Mouse (Mus musculus): Measurements from ENCODE around the gene Cldn4. TPM values are rescaled to one million over a fixed set of nuclear protein-coding genes. Genes with fewer than 3 reads are reported as not detected.
"Not testable (repeated sequence)": the region's sequence is repeated elsewhere in the genome, so short reads cannot be mapped to it uniquely, and the experiment has no call there.

Cldn4 gene
- polyA plus RNA-seq, 1 experiment from 2014 or later = not detected

GRCm38 (mm10) chr5:134973526-134973925 is 26.8 kb upstream of the Cldn4 start:
- Histone ChIP-seq H3K27ac (no peak overlapping the region), H3K79me2 (ENCODE audit: inconsistent target) (no peaks in the 10 kb centered on the region), H3K36me3 (ENCODE audit: inconsistent target) (no peaks in the 10 kb centered on the region), H3K4me3 (ENCODE audit: inconsistent target) (no peak overlapping the region)
- WGBS (ENCODE audit: missing documents) = 96% methylated on average over 7 of the region's 7 CpGs

- no peak overlapping the region for H3K27ac ChIP-seq
- no peak overlapping the region for H3K4me3 ChIP-seq (ENCODE audit: inconsistent target)
- no peaks in the 10 kb centered on the region for H3K36me3 ChIP-seq (ENCODE audit: inconsistent target)
- no peaks in the 10 kb centered on the region for H3K79me2 ChIP-seq (ENCODE audit: inconsistent target)
Measured at GRCm38 (mm10) chr5:134973081-134973480, 26.3 kb upstream of the Cldn4 start.

DNA sequence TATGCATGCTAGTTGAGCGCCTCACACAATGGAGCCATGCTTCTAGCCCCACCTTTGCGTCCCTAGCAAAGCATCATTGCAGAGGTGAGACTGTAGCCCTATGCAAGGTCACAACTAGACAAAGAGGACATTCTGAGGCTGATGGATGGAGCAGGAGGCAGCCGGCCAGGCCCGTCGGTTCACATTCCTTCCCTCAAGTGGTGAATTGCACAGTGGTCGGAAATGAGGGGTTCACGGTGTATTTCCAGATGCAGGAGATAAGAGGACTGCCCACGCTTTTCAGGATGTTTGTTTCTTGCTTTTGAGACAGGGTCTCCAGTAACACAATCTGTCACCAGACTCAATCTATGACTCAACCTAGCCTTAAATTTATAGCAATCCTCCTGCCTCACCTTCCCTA is 23.9 kb upstream of the Cldn4 start:
- Histone ChIP-seq H3K79me2 (ENCODE audit: inconsistent target) (no peaks in the 10 kb centered on the region), H3K27ac (no peak overlapping the region), H3K4me3 (ENCODE audit: inconsistent target) (no peak overlapping the region), H3K36me3 (ENCODE audit: inconsistent target) (no peaks in the 10 kb centered on the region)
- WGBS (ENCODE audit: missing documents) = 85% methylated on average over 8 of the region's 8 CpGs

- 85% methylated on average over 20 of the region's 20 CpGs for WGBS (ENCODE audit: missing documents)
- no peak overlapping the region for H3K27ac ChIP-seq
- H3K79me2 ChIP-seq (ENCODE audit: inconsistent target) = no peaks in the 10 kb centered on the region
- H3K4me3 ChIP-seq (ENCODE audit: inconsistent target) = no peak overlapping the region
- H3K36me3 ChIP-seq (ENCODE audit: inconsistent target) = no peaks in the 10 kb centered on the region
Measured at GRCm38 (mm10) chr5:134967164-134967944, 20.6 kb upstream of the Cldn4 start.

DNA sequence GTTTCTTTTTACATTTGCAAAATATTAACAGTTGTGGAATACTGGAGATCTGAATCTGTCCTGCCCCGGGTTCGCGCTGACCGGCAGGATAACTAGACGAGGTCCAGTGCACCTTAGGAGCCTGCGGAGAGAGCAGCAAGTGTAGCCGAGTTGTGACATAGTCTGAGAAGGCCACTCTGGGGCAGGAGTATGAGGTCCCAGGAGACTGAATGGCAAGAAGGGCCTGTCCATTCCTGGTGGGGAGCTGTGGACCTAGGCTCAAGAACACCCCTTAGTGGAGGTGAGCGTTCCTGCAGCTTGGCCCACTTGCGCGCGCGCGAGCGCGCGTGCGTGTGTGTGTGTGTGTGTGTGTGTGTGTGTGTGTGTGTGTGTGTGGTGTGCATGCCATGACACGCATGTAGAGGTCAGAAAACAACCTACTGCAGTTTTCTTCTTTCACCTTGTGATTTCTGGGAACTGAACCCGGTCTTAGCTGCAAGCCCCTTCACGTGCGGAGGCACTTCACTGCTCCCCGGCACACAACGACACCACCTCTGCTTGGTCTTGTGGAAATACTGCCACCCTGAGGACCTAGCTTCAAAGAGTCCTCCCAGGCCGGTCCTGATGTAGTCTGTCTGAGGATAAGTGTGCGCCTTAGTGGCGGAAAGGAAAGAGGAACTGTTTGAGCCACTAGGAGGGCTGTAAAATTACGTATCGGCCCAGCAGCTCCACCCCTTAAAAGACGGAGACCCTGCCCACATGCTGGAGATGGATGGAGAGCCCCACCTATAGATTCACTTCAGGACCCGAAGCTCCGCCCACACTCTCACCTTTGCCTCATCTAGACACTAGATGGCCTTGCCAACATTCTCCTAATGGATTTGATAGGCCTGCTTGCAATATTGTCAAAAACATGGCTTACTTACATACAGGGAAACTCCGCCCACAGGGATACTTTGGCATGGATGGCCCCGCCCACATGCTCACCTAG is 19.4 kb upstream of the Cldn4 start:
- no peaks in the 10 kb centered on the region for H3K36me3 ChIP-seq (ENCODE audit: inconsistent target)
- H3K27ac ChIP-seq = no peak overlapping the region
- H3K79me2 ChIP-seq (ENCODE audit: inconsistent target) = no peaks in the 10 kb centered on the region
- WGBS (ENCODE audit: missing documents) = 13% methylated on average over 32 of the region's 33 CpGs
- H3K4me3 ChIP-seq (ENCODE audit: inconsistent target) = no peak overlapping the region

GRCm38 (mm10) chr5:134965473-134965851 is 18.7 kb upstream of the Cldn4 start:
- H3K79me2 ChIP-seq (ENCODE audit: inconsistent target) = no peaks in the 10 kb centered on the region
- 10% methylated on average over 10 of the region's 10 CpGs for WGBS (ENCODE audit: missing documents)
- H3K36me3 ChIP-seq (ENCODE audit: inconsistent target) = no peaks in the 10 kb centered on the region
- H3K27ac ChIP-seq = no peak overlapping the region
- no peak overlapping the region for H3K4me3 ChIP-seq (ENCODE audit: inconsistent target)

DNA sequence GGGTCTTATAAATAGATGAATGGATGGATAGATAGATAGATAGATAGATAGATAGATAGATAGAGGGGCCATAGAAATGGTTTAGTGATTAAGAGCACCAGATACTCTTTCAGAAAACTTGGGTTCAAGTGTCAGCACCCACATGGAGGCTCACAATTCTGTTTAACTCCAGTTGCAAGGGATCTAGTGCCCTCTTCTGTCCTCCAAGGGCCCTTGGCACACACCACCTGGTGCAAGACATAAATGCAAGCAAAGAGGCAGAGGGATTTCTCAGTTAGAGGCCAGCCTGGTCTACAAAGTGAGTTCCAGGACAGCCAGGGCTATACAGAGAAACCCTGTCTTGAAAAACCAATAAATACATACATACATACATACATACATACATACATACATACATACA is 17.9 kb upstream of the Cldn4 start:
- not testable (repeated sequence) for H3K27ac ChIP-seq; H3K4me3 ChIP-seq (ENCODE audit: inconsistent target); H3K79me2 ChIP-seq (ENCODE audit: inconsistent target); H3K36me3 ChIP-seq (ENCODE audit: inconsistent target)

DNA sequence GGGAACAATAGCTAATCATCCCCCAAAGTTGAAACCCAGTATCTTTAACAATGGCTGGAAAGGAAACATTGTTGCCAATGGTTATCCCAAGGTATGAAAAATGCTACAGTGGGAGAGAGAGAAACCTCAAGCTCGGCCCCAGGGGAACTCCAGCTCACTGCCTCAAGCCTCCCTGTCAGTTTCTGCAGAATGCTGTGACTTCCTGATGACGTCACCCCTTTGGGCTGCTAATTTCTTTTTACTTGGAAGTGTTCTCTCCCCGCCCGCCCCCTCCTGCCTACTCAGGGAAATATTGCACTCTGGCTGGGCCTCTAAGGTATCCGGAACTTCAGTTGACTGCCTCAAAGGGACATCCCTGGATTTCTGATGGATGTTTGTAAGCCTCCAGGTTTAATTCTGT is 16.8 kb upstream of the Cldn4 start:
- Histone ChIP-seq H3K27ac (no peak overlapping the region), H3K4me3 (ENCODE audit: inconsistent target) (no peak overlapping the region), H3K79me2 (ENCODE audit: inconsistent target) (no peaks in the 10 kb centered on the region), H3K36me3 (ENCODE audit: inconsistent target) (no peaks in the 10 kb centered on the region)
- WGBS (ENCODE audit: missing documents) = 44% methylated on average over 5 of the region's 5 CpGs

DNA sequence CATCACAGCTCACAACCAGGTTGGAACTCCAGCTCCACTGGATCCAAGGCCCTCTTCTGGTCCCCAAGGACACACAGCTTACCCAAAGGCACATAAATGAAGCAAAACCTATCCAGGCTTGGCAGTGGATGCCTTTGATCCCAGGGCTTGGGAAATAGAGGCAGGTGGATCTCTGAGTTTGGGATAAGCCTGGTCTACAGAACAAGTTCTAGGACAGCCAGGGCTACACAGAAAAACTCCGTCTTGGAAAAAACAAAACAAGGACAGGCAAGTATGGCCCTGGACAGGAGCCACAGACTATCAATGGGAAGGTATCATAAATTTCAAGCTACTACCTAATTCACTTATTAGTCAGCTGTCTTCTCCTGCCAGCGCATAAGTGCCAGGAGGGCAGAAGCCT is 14.8 kb upstream of the Cldn4 start:
- Histone ChIP-seq H3K27ac (no peak overlapping the region), H3K36me3 (ENCODE audit: inconsistent target) (no peaks in the 10 kb centered on the region), H3K79me2 (ENCODE audit: inconsistent target) (no peaks in the 10 kb centered on the region), H3K4me3 (ENCODE audit: inconsistent target) (no peak overlapping the region)
- WGBS (ENCODE audit: missing documents) = 94% methylated on average over 2 of the region's 2 CpGs

GRCm38 (mm10) chr5:134960430-134960829 is 13.7 kb upstream of the Cldn4 start:
- Histone ChIP-seq H3K79me2 (ENCODE audit: inconsistent target) (no peaks in the 10 kb centered on the region), H3K27ac (no peak overlapping the region), H3K36me3 (ENCODE audit: inconsistent target) (no peaks in the 10 kb centered on the region), H3K4me3 (ENCODE audit: inconsistent target) (no peak overlapping the region)
- 72% methylated on average over 2 of the region's 2 CpGs for WGBS (ENCODE audit: missing documents)

- Histone ChIP-seq H3K79me2 (ENCODE audit: inconsistent target) (no peaks in the 10 kb centered on the region), H3K4me3 (ENCODE audit: inconsistent target) (no peak overlapping the region), H3K36me3 (ENCODE audit: inconsistent target) (no peaks in the 10 kb centered on the region), H3K27ac (peak overlapping the region; percentile 32)
- WGBS (ENCODE audit: missing documents) = 40% methylated on average over 7 of the region's 7 CpGs
Measured at GRCm38 (mm10) chr5:134959114-134959513, 12.4 kb upstream of the Cldn4 start.

GRCm38 (mm10) chr5:134955491-134955890 is 8.8 kb upstream of the Cldn4 start:
- Histone ChIP-seq H3K4me3 (ENCODE audit: inconsistent target) (no peak overlapping the region), H3K79me2 (ENCODE audit: inconsistent target) (no peaks in the 10 kb centered on the region), H3K27ac (no peak overlapping the region), H3K36me3 (ENCODE audit: inconsistent target) (no peaks in the 10 kb centered on the region)
- WGBS (ENCODE audit: missing documents) = 85% methylated on average over 5 of the region's 5 CpGs

GRCm38 (mm10) chr5:134951053-134951884 is 4.5 kb upstream of the Cldn4 start:
- Histone ChIP-seq H3K79me2 (ENCODE audit: inconsistent target) (no peaks in the 10 kb centered on the region), H3K4me3 (ENCODE audit: inconsistent target) (no peak overlapping the region), H3K36me3 (ENCODE audit: inconsistent target) (no peaks in the 10 kb centered on the region), H3K27ac (no peak overlapping the region)
- 9% methylated on average over 19 of the region's 19 CpGs for WGBS (ENCODE audit: missing documents)

DNA sequence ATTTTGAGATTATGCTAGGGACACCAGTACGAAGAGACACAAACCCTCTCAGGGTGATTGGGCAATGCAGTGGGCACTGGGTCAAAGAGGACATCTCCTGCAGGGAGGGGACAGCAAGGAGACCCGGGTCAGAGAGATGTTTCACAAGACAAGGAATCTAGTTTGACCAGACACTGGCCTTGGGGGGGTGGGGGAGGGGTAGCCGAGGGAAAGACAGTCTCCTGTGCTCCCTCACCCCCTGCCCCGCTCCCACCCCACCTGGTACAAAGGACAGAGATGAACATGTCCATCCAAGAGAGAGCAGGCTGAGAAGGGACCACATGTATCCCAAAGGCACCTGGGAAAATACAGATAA is 1.3 kb upstream of the Cldn4 start:
- Histone ChIP-seq H3K27ac (no peak overlapping the region), H3K36me3 (ENCODE audit: inconsistent target) (no peaks in the 10 kb centered on the region)
- 57% methylated on average over 4 of the region's 4 CpGs for WGBS (ENCODE audit: missing documents)

More for the DNA sequence above, 1.3 kb upstream of the Cldn4 start:
- Histone ChIP-seq H3K79me2 (ENCODE audit: inconsistent target) (no peaks in the 10 kb centered on the region), H3K4me3 (ENCODE audit: inconsistent target) (no peak overlapping the region)
